Mouse (Mus musculus) WW6 (cell line): ENCODE results near the gene Grm8.

Source experiments
- DNase-seq: peaks from one replicate; pipeline ENCODE4 v3.0.0-alpha.2; 2013; ENCODE audit warnings: low read depth, low spot score

Gene Grm8

GRCm38 (mm10) chr6:28042339-28042738, 92.6 kb downstream of the Grm8 start:
- DNase-seq, result no peak

- no peak for DNase-seq
Measured at GRCm38 (mm10) chr6:28040815-28041214, 94.2 kb downstream of the Grm8 start.

GRCm38 (mm10) chr6:28032006-28032405, 103.0 kb downstream of the Grm8 start:
- no peak for DNase-seq

- no peak for DNase-seq
Measured at GRCm38 (mm10) chr6:28017653-28018052, 117.3 kb downstream of the Grm8 start.

GRCm38 (mm10) chr6:28007001-28007400, 128.0 kb downstream of the Grm8 start:
- no peak for DNase-seq

GRCm38 (mm10) chr6:27997250-27997649, 137.7 kb downstream of the Grm8 start:
- no peak for DNase-seq

- DNase-seq, result no peak
Measured at GRCm38 (mm10) chr6:27991241-27991640, 143.7 kb downstream of the Grm8 start.

- DNase-seq, result no peak
Measured at GRCm38 (mm10) chr6:27982598-27982997, 152.4 kb downstream of the Grm8 start.

- no peak for DNase-seq
Measured at GRCm38 (mm10) chr6:27982021-27982420, 153.0 kb downstream of the Grm8 start.

GRCm38 (mm10) chr6:27977361-27977760, 157.6 kb downstream of the Grm8 start:
- no peak for DNase-seq

- no peak for DNase-seq
Measured at GRCm38 (mm10) chr6:27968859-27969258, 166.1 kb downstream of the Grm8 start.

- DNase-seq, result no peak
Measured at GRCm38 (mm10) chr6:27967037-27967436, 167.9 kb downstream of the Grm8 start.

GRCm38 (mm10) chr6:27965237-27965636, 169.7 kb downstream of the Grm8 start:
- no peak for DNase-seq

GRCm38 (mm10) chr6:27963887-27964286, 171.1 kb downstream of the Grm8 start:
- DNase-seq, result no peak

GRCm38 (mm10) chr6:27956278-27956857, 178.6 kb downstream of the Grm8 start:
- DNase-seq, result no peak

GRCm38 (mm10) chr6:27951433-27951832, 183.5 kb downstream of the Grm8 start:
- no peak for DNase-seq

GRCm38 (mm10) chr6:27928058-27928457, 206.9 kb downstream of the Grm8 start:
- no peak for DNase-seq

GRCm38 (mm10) chr6:27913281-27913680, 221.7 kb downstream of the Grm8 start:
- no peak for DNase-seq

GRCm38 (mm10) chr6:27904358-27904757, 230.6 kb downstream of the Grm8 start:
- no peak for DNase-seq

- no peak for DNase-seq
Measured at GRCm38 (mm10) chr6:27902224-27902623, 232.8 kb downstream of the Grm8 start.

- DNase-seq, result no peak
Measured at GRCm38 (mm10) chr6:27901396-27901795, 233.6 kb downstream of the Grm8 start.

- DNase-seq, result no peak
Measured at GRCm38 (mm10) chr6:27895153-27895552, 239.8 kb downstream of the Grm8 start.

GRCm38 (mm10) chr6:27892886-27893285, 242.1 kb downstream of the Grm8 start:
- DNase-seq, result no peak

GRCm38 (mm10) chr6:27888391-27888790, 246.6 kb downstream of the Grm8 start:
- no peak for DNase-seq
